Mouse (Mus musculus) frontal cortex, adult 2 months (tissue): Measurements from ENCODE around the gene F11. TPM values are rescaled to one million over a fixed set of nuclear protein-coding genes. Genes with fewer than 3 reads are reported as not detected.

ENCODE experiments used
- DNase-seq, 2 experiments: peaks; one replicate each; pipeline ENCODE4 v3.0.0; 2022; ENCODE audit warnings: low spot score in 1 of 2; ENCODE audit errors: extremely low spot score in 1 of 2
- polyA plus RNA-seq: library from polyadenylated mRNA; depleted of rRNA; stranded (reverse); fragments of >200 nt; gene quantifications from 2 replicates; pipeline ENCODE4 v1.2.3, GENCODE M21; 2012; rRNA removed

F11 gene
- not detected in 2 replicates for polyA plus RNA-seq

DNA sequence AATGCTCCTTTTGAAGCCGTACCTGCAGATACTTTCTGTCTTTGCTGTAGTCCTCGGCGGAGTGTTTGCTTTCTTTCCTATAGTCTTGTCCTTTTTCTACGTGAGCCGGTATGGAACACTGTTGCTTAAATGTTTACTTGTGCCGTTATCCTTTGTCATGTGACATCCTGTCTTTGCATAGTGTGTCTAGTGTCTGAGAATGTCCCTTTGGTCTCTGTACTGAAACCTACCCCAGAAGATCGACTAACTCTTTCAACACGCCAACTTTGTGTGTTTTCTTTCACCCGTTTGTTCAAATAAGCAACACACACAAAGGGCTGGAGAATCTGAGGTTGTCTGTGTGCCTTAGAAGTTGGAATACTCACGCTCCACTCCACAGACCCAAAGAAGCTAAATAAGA lies at the start of gene F11:
Gene F11, minus strand, starts transcription at position 112 of the 400 bp plus-strand sequence.
- DNase-seq = no peak

DNA sequence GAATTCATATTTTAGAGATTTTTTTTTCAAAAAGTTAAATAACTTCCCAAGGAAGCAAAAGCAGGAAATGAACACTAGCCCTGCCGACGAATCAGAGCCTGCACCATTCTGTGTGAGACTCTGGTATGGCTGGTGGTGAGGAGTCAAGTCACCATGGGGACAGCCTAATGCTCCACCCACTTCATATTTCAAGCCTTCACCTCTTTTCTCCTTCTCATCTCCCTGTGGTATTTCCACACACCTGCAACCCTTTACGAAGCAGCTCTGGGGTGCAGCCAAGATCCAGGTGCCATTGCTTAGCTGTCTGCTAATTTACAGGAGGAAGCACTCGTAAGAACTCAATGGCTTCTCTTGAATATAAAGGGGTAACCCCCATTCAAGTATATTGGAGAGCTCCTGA lies 49.1 kb upstream of the F11 start:
- DNase-seq = no peak

DNA sequence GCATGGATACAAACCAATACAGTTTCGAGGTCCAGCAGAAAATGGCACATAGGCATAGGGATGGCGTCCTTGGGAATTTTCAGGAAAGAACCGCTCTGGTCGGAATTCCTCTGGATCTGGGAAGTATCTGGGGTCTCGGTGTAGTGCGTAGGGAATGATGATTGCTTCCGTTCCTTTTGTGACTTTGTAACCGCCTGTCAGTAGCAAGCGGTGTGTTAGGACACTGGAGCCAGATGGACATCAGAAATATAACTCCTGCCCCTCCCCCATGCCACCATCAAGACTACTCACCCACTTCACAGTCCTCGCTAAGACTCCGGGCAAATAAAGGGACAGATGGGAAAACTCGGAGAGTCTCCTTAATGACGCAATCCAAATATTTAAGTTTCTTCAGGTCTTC lies 46.5 kb upstream of the F11 start, which contains the start of gene Gm45753:
Gene Gm45753, minus strand, starts transcription at position 101 of the 400 bp plus-strand sequence.
- DNase-seq = no peak

DNA sequence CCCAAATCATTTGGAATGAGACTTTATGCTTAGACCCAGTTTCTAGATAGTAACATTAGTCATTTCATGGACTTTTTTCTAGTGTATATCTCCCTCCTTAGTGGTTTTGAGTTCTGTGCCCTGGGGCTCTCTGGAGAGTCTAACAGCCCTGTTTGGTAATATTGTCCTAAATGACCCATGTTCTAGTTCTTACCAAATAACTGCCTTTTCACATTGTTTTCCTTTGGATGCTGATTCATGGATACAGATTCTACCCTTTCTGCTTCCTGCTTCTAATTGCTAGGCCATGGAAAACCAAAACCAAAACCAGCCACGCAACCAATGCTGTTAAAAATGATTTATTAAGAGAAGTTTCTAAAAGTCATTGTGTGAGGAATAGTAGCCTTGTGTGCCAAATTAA lies 43.6 kb upstream of the F11 start:
- DNase-seq = no peak

DNA sequence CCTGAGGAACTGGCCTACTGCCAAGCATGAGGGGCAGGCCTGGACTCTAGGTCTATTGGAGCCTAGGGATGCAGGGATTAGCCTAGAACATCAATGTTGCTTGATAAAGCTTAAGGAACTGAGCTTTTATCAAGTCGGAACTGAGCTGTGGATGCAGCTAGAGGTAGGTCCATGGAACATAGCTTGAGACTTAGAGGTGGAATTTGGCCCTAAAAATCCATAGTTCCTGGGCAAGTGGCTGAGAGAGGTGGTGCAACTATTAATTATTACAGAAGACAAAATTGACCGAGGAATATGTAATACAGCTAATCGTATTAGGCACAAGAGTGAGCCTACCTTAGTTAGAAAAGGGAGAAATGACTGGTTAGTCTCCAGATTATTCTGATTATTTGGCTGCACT lies 42.5 kb upstream of the F11 start:
- DNase-seq = no peak

DNA sequence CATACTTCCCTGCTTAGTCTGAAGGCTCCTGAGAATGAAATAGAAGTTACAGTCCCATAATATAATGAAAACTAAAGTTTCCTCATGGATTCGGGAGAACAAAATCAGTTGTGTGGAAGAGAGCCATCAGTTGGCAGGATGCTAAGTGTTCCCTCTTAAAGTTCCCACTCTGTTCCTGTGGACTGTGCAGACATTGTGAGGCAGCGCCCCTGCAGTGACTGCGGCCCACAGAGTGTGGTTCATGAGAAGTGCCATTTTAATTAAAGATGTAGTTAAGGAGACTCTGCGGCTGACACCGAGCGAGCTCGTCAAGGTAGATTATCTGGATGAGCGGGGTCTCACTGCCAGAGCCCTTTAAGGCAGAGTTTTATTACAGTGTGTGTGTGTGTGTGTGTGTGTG lies 40.6 kb upstream of the F11 start:
- DNase-seq = no peak

DNA sequence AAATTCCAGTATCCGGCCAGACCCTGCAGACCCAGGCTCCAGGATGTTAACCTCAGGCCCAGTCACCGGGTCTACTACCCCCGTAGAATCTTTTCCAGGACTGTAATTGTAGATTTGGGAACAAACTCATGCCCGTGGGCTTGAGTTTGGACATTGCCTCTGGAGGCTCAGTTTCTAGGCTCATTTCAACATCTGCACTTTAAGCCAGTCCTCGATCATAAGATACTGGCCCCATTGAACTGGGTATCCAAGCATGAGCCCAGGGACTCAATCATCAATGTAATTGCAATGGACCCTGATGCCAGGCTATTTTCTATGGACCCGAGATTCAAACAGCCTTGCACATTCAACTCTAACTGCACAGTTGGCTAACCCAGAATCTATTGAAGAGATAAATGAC lies 33.4 kb upstream of the F11 start:
- DNase-seq = no peak

DNA sequence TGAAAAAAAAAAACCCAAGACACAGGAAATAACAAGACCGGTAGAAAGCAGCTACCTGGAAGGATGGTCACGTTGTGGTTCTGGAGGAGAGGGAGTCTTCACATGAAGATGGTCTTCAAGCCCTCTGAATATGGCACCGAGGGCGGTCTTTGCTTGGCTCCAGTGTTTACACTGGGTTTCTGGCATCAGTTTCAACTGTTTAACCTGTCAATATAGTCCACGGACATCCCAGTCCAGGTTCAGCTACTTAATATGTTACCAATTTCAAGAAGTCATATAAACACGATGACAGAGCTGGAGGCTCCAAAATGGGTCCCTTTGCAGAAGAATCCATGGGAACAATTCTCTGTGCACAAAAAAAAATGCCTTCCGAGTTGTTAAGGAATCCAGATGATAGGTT lies 32.9 kb upstream of the F11 start, which contains the start of gene Klkb1:
Gene Klkb1, minus strand, starts transcription at position 173 of the 400 bp plus-strand sequence.
- DNase-seq = no peak

DNA sequence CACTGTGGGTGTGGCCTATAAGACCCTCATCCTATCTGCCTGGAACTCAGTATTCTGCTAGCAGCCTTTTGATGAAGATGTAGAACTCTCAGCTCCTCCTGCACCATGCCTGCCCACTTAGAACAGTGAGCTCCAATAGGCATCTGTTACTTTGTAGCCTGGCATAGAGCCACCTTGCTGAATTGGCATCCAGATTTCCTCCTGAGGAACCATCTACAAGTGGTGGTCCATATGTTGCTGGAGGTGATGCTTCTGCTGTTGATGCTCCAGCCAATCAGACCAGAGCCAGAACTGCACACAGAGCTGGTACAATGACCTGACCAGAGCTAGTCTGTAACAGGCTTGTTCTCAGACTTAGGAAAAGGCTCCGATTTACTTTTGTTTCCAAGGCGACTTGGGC lies 30.0 kb upstream of the F11 start:
- DNase-seq = peak in 1 of 2 experiments; percentile 11

DNA sequence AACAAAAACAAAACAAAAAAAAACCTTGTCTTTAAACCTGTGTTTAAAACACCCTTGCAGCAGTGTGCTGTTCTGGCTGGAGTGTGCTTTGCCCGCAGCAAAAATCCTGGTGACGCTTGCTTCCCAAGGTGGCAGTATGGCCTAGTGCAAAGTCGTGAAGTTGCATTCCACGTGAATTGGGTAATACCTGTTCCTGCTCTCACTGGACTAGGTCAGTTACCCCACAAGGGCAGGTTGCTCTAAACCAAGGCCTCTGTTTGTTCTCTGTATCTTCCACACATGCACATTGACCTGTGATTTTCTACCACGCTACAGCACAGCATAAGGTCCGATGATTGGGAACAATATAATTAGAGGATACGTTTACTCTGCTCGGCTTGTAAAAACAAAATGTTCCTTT lies 19.8 kb upstream of the F11 start:
- no peak for DNase-seq

DNA sequence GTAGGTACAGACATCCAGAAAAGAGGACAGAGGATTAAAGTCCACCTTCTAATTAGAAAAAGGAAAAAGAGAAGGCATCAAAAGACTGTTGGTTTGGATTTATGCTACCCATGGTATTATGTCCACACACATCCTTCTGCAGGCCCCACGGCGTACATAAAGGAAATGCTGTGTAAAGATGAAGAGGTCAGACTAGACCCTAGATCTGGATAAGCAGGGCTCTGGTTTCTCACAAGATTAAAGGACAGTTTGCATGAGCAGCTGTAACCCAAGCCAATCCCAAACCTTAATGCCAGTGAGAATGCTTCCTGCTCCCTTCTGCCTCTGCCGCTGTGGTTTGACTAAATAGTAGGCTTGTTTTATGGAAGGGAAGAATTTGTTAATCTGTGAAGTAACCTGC lies 15.6 kb upstream of the F11 start:
- no peak for DNase-seq

DNA sequence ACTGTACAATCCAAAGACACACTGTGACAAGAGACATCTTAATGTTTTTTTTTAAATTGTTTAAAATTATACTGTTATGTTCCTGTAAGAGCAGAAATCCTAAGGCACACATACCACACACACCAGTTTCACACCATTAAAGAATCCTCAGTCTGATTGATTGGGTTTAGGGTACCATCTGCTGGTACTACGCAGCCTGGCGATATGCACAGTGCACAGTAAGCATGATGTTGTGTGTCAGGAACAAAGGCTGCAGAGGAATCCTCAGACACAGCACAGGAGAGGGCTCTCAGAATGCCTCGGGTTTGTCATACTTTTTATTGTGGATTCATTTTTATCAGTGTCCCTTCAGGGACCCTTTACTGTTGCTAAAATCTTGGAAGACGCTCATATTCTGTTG lies 12.5 kb upstream of the F11 start:
- DNase-seq = no peak

DNA sequence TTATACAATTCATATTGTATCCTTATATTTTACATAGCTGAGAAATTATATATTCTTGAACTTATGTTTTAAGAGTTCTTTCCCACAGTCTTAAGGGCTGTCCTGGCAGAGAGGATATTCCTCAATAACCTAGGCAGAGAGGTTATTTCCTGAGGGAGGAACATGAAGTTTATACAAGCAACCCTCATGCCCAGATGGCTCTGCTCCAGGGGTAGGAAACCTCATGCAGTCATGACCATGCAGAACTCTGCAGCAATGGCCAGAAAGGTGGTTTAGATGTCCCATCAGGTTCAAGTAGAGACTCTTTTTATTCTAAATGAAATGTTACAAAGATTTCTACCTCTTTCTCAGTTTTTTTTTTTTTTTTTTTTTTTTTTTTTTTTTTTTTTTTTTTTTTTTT lies 7.2 kb upstream of the F11 start:
- no peak for DNase-seq

DNA sequence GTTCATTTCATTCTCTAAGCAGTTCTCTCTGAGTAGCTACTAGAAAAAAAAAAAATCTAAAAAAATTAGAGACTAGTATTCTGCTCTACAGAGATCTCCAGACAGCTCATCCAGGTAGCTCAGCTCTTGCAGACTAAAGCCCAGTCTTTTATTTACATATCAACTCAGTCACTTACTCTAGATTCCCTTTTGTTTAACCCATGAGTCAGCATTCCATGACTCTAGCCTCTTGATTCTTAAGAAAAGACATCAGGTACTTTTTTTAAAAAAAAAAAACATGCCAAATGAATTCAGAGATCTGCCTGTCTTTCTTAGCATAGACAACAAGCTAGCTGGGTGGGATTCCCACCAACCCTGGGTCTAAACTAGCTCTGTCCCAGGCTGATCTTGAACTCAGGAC lies 6.7 kb upstream of the F11 start:
- DNase-seq = no peak

DNA sequence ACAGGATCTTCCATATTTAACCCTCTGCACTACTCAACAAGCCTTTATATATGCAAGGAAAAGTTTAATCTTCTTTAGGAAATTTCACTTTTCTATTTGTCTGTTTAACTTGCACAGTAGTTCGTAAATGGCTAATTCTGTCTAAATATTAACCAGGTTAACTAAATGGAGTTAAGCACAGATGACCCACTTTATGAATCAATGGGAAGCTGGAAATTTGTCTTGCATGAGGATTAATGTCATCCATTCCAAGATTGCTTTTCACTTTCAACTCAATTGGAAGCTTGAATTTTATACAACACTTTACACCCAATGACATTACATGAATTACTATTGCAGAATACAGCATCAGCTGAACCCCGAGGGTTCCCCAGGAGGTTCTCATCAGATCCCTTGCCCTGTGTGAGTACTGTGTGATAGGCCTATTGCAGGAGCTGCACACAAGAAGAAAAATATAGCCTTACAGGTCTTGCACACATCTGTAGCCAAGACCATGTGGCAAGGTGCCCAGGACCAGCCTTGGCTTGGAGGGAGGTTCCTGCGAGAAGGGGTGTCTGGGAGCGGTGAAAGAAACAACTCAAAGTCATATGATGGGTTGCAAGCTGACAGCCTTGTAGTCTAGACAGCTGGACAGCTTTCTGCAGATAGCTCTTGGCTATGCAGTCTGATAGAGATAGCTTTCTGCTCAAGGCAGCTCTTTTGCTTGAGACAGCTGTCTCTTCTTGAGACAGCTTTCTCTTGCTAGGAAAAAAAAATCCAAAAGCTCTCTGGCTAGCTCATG lies 6.0 kb upstream of the F11 start:
- DNase-seq = no peak

DNA sequence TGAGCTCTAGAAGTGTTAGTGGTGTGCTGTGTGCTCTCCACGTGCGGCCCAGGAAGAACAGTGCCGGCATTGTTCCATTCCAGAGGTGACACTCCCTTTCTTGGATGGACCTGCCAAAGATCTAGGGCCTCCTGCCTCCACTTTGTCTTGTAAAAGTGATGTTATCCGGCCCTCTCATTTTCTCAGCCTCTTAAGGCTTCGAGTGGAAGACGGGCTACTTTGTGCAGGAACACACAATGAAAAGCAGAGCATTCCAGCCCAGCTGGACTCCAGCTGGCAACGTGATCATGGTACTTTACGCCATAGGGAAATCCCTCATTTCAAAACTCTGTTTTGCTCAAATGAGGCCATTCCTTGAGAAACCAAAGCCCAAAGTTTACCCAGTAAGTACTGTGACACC lies 5.2 kb upstream of the F11 start:
- DNase-seq = no peak

DNA sequence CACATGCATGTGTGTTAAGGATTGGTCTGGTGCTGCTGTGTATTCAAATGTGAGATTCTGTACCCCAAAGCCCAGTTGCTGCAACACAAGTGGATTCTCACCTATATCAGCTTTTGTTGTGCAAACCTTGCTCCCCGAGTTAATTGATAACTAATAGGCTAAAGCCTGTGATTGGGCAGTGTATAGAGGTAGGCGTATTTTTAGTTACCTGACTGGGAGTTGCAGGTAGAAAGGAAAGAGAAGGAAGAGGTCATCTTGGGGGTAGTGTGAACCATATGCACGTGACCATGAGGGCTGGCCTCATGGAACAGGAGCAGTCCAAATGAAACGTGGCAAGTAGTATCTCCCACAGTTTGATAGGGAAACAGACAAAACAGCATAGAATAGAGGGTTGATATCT lies 3.1 kb upstream of the F11 start:
- DNase-seq = no peak

DNA sequence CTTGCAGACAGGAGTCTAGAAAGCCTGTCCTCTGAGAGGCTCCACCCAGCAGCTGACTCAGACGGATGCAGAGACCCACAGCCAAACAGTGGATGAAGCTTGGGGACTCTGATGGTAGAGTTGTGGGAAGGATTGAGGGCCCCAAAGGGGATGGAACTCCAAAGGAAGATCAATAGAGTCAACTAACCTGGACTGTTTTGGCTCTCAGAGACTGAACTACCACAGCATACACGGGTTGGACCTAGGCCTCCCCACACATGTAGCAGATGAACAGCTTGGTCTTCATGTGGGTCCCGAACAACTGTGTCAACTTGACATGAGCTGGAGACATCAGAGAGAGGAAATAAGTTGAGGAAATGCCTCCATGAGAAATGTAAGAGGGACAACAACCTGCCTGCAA lies 1.0 kb upstream of the F11 start:
- no peak for DNase-seq

DNA sequence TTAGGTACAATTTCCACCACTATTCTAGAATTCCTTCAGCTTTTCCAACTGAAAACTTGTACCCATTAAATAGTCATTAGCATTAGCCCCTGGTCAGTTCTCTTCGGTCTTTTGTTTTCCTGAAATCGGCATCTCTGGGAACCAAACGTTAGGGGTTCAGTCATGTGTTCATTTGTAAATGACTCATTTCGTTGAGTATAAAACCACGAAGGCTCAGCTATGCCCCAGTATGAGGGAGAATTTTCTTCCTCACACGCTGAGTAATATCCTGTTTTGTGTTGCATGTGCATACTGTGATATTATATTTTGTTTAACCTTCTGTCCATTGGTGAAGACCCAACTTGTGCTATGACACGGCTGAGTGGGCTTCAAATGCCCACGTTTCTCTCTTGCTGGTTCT lies 3.4 kb downstream of the F11 start:
- no peak for DNase-seq

DNA sequence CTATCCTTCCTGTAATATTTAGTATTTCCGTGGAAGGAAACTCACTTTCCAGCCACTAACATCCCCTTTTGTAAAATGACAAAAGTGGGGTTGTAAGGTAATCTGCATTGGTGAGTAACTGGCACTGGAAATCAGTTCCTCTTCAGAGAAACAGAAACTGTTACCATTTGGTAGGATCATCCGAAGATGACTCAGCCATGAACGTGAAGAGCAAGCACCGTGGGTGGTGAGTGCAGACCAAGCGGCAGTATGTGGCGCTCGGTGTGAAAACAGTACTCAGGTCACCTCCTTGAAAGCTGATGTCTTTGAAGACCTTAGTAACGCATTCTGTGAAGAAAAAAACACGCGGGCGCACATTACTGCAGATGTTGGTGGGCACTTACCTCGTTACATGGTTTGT lies 6.8 kb downstream of the F11 start:
- peak in 1 of 2 experiments; percentile 47 for DNase-seq

DNA sequence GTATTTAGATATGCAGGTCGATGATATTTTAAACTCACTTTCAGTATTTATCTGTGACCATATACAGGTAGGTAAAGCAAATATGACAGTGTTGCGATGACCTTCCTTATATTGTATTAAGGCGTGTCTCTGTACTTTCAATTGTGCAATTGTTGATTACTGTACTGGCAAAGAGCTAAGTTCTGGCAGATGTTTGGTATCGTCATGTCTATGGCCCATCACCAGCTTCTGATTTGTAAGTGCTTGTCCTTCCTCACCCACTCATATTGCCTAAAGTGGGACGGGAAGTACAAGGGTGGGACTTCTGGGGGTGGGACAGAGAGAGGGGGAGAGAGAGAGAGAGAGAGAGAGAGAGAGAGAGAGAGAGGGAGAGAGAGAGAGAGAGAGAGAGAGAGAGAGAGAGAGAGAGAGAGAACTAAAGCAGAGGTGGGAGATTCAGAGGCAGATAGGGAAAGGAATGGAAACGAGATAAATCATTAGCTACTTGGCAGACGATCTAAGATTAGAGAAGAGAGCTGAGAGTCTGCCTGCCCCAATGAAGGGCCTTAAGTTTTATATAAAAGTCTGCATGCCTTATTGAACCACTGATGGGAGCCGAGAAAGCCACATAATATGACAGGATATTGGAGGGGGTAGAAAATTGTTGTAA lies 7.5 kb downstream of the F11 start:
- no peak for DNase-seq

DNA sequence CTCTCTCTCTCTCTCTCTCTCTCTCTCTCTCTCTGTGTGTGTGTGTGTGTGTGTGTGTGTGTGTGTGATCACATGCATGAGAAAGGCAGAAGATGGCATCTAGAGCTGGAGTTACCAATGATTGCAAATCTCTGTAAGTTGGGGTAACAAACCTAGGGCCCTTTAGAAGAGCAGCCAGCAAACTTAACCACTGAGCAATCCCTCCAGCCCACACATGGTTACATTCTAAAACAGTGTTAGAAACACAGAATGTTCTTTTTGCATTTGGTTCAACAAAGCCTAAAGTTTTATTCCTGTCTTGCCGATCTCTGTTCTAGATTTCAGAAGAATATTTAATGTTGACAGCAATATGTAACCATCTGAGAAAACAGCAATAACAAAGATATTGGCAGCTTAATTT lies 8.2 kb downstream of the F11 start:
- no peak for DNase-seq
